Mouse (Mus musculus): Measurements from ENCODE around the gene Acot7. TPM values are rescaled to one million over a fixed set of nuclear protein-coding genes. Genes with fewer than 3 reads are reported as not detected.

The Acot7 gene
- polyA plus RNA-seq (2012; rRNA removed; ENCODE audit: low replicate concordance): 32.2 and 38.4 TPM in 2 replicates

GRCm38 (mm10) chr4:152177537-152178343 lies at the start of gene Acot7:
Acot7 (plus strand) TSS chr4:152178134.

GRCm38 (mm10) chr4:152151966-152152544 lies 25.9 kb upstream of the Acot7 start, which contains the start of gene Espn:
Espn (minus strand) TSS chr4:152152371.

GRCm38 (mm10) chr4:152158585-152159284 lies 19.2 kb upstream of the Acot7 start, which contains the start of gene Hes2:
Hes2 (plus strand) TSS chr4:152158867.

GRCm38 (mm10) chr4:152273621-152274236 lies 95.8 kb downstream of the Acot7 start, which contains the start of gene Gpr153:
Gpr153 (plus strand) TSS chr4:152274232.

GRCm38 (mm10) chr4:152291562-152291961 lies 113.6 kb downstream of the Acot7 start, which contains the start of gene Hes3:
Hes3 (minus strand) TSS chr4:152291662.

GRCm38 (mm10) chr4:152296874-152297861 lies 119.2 kb downstream of the Acot7 start, which contains the start of gene Icmt:
Icmt (plus strand) TSS chr4:152297227.

GRCm38 (mm10) chr4:152318517-152319234 lies 140.7 kb downstream of the Acot7 start, which contains the start of gene Rnf207:
Rnf207 (minus strand) TSS chr4:152318993.

Other genes with a start within 250 kb of the Acot7 start
- gene Dnajc11, start 244.4 kb upstream of the Acot7 start, polyA plus RNA-seq (2012; rRNA removed; ENCODE audit: low replicate concordance): 65.3 and 78.6 TPM in 2 replicates
- gene Thap3, start 189.1 kb upstream of the Acot7 start, polyA plus RNA-seq (2012; rRNA removed; ENCODE audit: low replicate concordance): 46.6 and 79.4 TPM in 2 replicates
- gene Phf13, start 181.9 kb upstream of the Acot7 start, polyA plus RNA-seq (2012; rRNA removed; ENCODE audit: low replicate concordance): 8.9 and 14.1 TPM in 2 replicates
- gene Klhl21, start 169.3 kb upstream of the Acot7 start, polyA plus RNA-seq (2012; rRNA removed; ENCODE audit: low replicate concordance): 17.3 and 29.5 TPM in 2 replicates
- 9.9 and 17.5 TPM in 2 replicates for gene Zbtb48, start 150.5 kb upstream of the Acot7 start, polyA plus RNA-seq (2012; rRNA removed; ENCODE audit: low replicate concordance)
- gene Tas1r1, start 139.6 kb upstream of the Acot7 start, polyA plus RNA-seq (2012; rRNA removed; ENCODE audit: low replicate concordance): 0.03 and 0.13 TPM in 2 replicates
- 10.8 and 30.9 TPM in 2 replicates for gene Nol9, start 138.8 kb upstream of the Acot7 start, polyA plus RNA-seq (2012; rRNA removed; ENCODE audit: low replicate concordance)
- gene Plekhg5, start 105.6 kb upstream of the Acot7 start, polyA plus RNA-seq (2012; rRNA removed; ENCODE audit: low replicate concordance): 33.9 and 54.3 TPM in 2 replicates
- gene Tnfrsf25, start 62.2 kb upstream of the Acot7 start, polyA plus RNA-seq (2012; rRNA removed; ENCODE audit: low replicate concordance): 7.3 and 12.8 TPM in 2 replicates
- 1.2 and 4.9 TPM in 2 replicates for gene Espn, start 25.8 kb upstream of the Acot7 start, polyA plus RNA-seq (2012; rRNA removed; ENCODE audit: low replicate concordance)
- gene Hes2, start 19.3 kb upstream of the Acot7 start, polyA plus RNA-seq (2012; rRNA removed; ENCODE audit: low replicate concordance): 0.14 TPM in 1 of 2 replicates, not detected in the other
- gene Gpr153, start 96.1 kb downstream of the Acot7 start, polyA plus RNA-seq (2012; rRNA removed; ENCODE audit: low replicate concordance): 19.5 and 68.5 TPM in 2 replicates
- not detected in 2 replicates for gene Hes3, start 113.5 kb downstream of the Acot7 start, polyA plus RNA-seq (2012; rRNA removed; ENCODE audit: low replicate concordance)
- gene Icmt, start 119.1 kb downstream of the Acot7 start, polyA plus RNA-seq (2012; rRNA removed; ENCODE audit: low replicate concordance): 26.9 and 41.0 TPM in 2 replicates
- gene Rnf207, start 140.9 kb downstream of the Acot7 start, polyA plus RNA-seq (2012; rRNA removed; ENCODE audit: low replicate concordance): 0.62 and 6.2 TPM in 2 replicates
- gene Rpl22, start 147.6 kb downstream of the Acot7 start, polyA plus RNA-seq (2012; rRNA removed; ENCODE audit: low replicate concordance): 41.7 and 89.7 TPM in 2 replicates
- 0.19 and 0.21 TPM in 2 replicates for gene Chd5, start 160.5 kb downstream of the Acot7 start, polyA plus RNA-seq (2012; rRNA removed; ENCODE audit: low replicate concordance)